Mouse (Mus musculus): ENCODE measurements around the gene Prl3d3. TPM values are rescaled to one million over a fixed set of nuclear protein-coding genes. Genes with fewer than 3 reads are reported as not detected.
"Not testable (repeated sequence)": the region's sequence is repeated elsewhere in the genome, so short reads cannot be mapped to it uniquely, and the experiment has no call there.

The Prl3d3 gene
- polyA plus RNA-seq (2016; fragmentation: Nextera tagmentation; extraction: Ambion mirVana): not detected in 2 replicates

DNA sequence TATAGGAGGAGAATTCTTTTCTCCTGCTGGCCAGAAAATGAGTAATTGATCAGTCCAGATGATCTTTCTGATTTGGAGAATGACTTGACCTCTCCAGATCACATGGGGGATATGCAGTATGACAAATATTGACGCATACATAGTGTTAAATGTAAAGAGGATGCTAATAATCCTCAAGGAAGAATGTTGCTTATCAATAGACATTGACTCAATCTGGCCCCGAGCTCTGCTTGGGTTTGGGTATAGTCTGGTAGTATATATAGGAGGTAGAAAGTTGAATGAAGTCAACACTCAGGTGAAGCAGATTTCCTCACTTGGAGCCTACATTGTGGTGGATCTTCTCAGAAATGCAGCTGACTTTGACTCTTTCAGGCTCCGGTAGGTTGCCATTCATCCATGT lies at the start of gene Prl3d3:
TSS of gene Prl3d3 (plus strand) at position 301 of the 400 bp plus-strand sequence.
- ATAC-seq (ENCODE audit: insufficient number of reproducible peaks, low FRiP score); H3K9me3 ChIP-seq (replicated peaks); H3K4me3 ChIP-seq; H3K36me3 ChIP-seq; H3K4me1 ChIP-seq (replicated peaks); H3K27me3 ChIP-seq (replicated peaks); H3K9ac ChIP-seq; H3K4me2 ChIP-seq; H3K27ac ChIP-seq (ENCODE audit: poor library complexity, severe bottlenecking): not testable (repeated sequence)
- WGBS: 81% methylated on average over 3 of the region's 3 CpGs

DNA sequence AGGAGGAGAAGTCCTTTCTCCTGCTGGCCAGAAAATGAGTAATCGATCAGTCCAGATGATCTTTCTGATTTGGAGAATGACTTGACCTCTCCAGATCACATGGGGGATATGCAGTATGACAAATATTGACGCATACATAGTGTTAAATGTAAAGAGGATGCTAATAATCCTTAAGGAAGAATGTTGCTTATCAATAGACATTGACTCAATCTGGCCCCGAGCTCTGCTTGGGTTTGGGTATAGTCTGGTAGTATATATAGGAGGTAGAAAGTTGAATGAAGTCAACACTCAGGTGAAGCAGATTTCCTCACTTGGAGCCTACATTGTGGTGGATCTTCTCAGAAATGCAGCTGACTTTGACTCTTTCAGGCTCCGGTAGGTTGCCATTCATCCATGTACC lies 35.2 kb upstream of the Prl3d3 start, which contains the start of gene Prl3d2:
TSS of gene Prl3d2 (plus strand) at position 301 of the 400 bp plus-strand sequence.
- H3K27me3 ChIP-seq (replicated peaks); H3K4me3 ChIP-seq; H3K36me3 ChIP-seq; H3K9ac ChIP-seq; H3K4me1 ChIP-seq (replicated peaks); H3K4me2 ChIP-seq; H3K9me3 ChIP-seq (replicated peaks); H3K27ac ChIP-seq (ENCODE audit: poor library complexity, severe bottlenecking); ATAC-seq (ENCODE audit: insufficient number of reproducible peaks, low FRiP score): not testable (repeated sequence)
- WGBS: 82% methylated on average over 4 of the region's 4 CpGs

DNA sequence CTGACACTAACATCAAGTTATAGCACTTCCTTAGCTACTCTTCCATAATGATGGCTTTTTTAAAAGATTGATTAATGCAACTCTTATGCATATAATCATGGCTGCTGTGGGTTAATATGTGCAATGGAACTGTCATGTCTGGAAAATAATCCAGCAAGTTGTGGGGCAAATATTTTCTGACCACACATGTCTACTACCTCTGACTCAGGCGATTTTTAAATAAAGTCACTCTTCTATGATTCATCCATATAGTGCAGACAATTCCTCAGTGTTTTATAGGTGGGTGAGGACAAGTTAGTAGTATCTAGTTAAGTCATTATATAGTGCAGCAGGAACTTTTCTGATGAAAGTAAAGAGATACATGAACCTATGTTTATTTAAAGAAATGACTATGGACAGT lies 8.3 kb upstream of the Prl3d3 start:
- Histone ChIP-seq H3K9ac (no peak overlapping the region), H3K36me3 (no peaks in the 10 kb centered on the region), H3K4me3 (no peak overlapping the region), H3K4me2 (no peak overlapping the region), H3K27ac (ENCODE audit: poor library complexity, severe bottlenecking) (no peak overlapping the region), H3K27me3 (replicated peaks) (no peaks in the 10 kb centered on the region), H3K9me3 (replicated peaks) (no peaks in the 10 kb centered on the region), H3K4me1 (replicated peaks) (no peaks in the 10 kb centered on the region)
- ATAC-seq (ENCODE audit: insufficient number of reproducible peaks, low FRiP score): no peak
- 54% methylated on average over 1 of the region's 1 CpGs for WGBS

DNA sequence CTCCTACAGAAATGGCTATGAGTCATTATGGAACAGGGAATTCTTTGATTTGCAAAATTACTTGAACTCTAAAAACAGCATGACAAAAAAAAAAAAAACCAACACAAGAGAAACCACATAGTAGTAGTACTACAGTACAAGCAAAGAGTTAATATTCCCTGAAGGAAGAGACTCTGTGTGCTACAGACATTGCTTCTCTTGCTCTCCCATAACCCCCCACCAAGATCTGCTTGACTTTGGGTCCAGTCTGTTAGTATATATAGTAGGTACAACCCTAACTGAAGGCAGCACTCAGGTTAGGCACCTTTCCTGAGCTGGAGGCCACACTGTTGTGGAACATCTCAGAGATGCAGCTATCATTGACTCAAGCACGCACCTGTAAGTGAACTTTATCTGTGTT lies 39.8 kb downstream of the Prl3d3 start, which contains the start of gene Prl3c1:
TSS of gene Prl3c1 (plus strand) at position 301 of the 400 bp plus-strand sequence.
- Histone ChIP-seq H3K36me3 (no peaks in the 10 kb centered on the region), H3K27ac (ENCODE audit: poor library complexity, severe bottlenecking) (no peak within 1 kb of the TSS), H3K9ac (no peak within 1 kb of the TSS), H3K4me3 (no peak within 1 kb of the TSS), H3K27me3 (replicated peaks) (no peaks in the 10 kb centered on the region), H3K4me2 (no peak within 1 kb of the TSS), H3K9me3 (replicated peaks) (peaks cover 3% of the 10 kb centered on the region; the same call in 1 of the 2 replicates), H3K4me1 (replicated peaks) (no peaks in the 10 kb centered on the region)
- WGBS: 75% methylated on average over 1 of the region's 1 CpGs
- ATAC-seq (ENCODE audit: insufficient number of reproducible peaks, low FRiP score): no peak

Other genes with a start within 250 kb of the Prl3d3 start
- gene Prl, start 99.2 kb upstream of the Prl3d3 start, polyA plus RNA-seq (2016; fragmentation: Nextera tagmentation; extraction: Ambion mirVana): not detected in 2 replicates
- gene Prl3d1, start 62.6 kb upstream of the Prl3d3 start, polyA plus RNA-seq (2016; fragmentation: Nextera tagmentation; extraction: Ambion mirVana): not detected in 2 replicates
- gene Prl3d2, start 35.1 kb upstream of the Prl3d3 start, polyA plus RNA-seq (2016; fragmentation: Nextera tagmentation; extraction: Ambion mirVana): not detected in 2 replicates
- not detected in 2 replicates for gene Prl3c1, start 39.9 kb downstream of the Prl3d3 start, polyA plus RNA-seq (2016; fragmentation: Nextera tagmentation; extraction: Ambion mirVana)
- gene Prl3b1, start 85.1 kb downstream of the Prl3d3 start, polyA plus RNA-seq (2016; fragmentation: Nextera tagmentation; extraction: Ambion mirVana): not detected in 2 replicates
- gene Prl3a1, start 102.6 kb downstream of the Prl3d3 start, polyA plus RNA-seq (2016; fragmentation: Nextera tagmentation; extraction: Ambion mirVana): not detected in 2 replicates
- gene Prl6a1, start 155.8 kb downstream of the Prl3d3 start, polyA plus RNA-seq (2016; fragmentation: Nextera tagmentation; extraction: Ambion mirVana): not detected in 2 replicates
- gene Prl8a2, start 188.9 kb downstream of the Prl3d3 start, polyA plus RNA-seq (2016; fragmentation: Nextera tagmentation; extraction: Ambion mirVana): 0.63 TPM in 1 of 2 replicates, not detected in the other
- not detected in 2 replicates for gene Prl2b1, start 234.1 kb downstream of the Prl3d3 start, polyA plus RNA-seq (2016; fragmentation: Nextera tagmentation; extraction: Ambion mirVana)

Data from heart, embryonic 12.5 days (tissue).